In genomic region chr15:102041951-102042350, GRCm38 (mm10) we compare ENCODE assay signal across 17 mouse cellular contexts. TPM values are rescaled to one million over a fixed set of nuclear protein-coding genes. Genes with fewer than 3 reads are reported as not detected.
DNase-seq lines count a peak whose midpoint lies in the region; ATAC-seq and TF ChIP-seq lines count a peak whose summit lies in the region.
"Had no signal": no experiment of that assay in that cellular context is flagged by ENCODE, and none has a peak within 500 bp of the region (broad histone marks: within the 10 kb centered on the region; RNA-seq: fewer than 3 reads in every experiment).

No protein-coding gene starts in this region.

- no peak overlapping the region for H3K4me3 ChIP-seq in kidney, postnatal 0 days (replicated peaks; ENCODE audit: low read depth, low read length)
- H3K4me3 ChIP-seq in limb, embryonic 12.5 days (replicated peaks): peak overlapping the region; percentile 24; the same call in 1 of the 2 replicates
- no peak overlapping the region for H3K4me3 ChIP-seq in stomach, postnatal 0 days (ENCODE audit: low read depth, low read length)
- no peak overlapping the region for H3K4me3 ChIP-seq in midbrain, embryonic 11.5 days (ENCODE audit: low read depth, low read length)
- H3K4me3 ChIP-seq: forebrain, embryonic 10.5 days; hindbrain, embryonic 10.5 days; neural tube, embryonic 13.5 days had no signal

- H3K4me2 ChIP-seq in kidney, postnatal 0 days (ENCODE audit: low read length): peak overlapping the region; percentile 44
- peak overlapping the region; percentile 47 for H3K4me2 ChIP-seq in limb, embryonic 12.5 days
- 0 out of 2 replicates have a peak overlapping the region, but pooled peaks have one; percentile 5 for H3K4me2 ChIP-seq in stomach, postnatal 0 days (replicated peaks; ENCODE audit: low read depth)
- H3K4me2 ChIP-seq in midbrain, embryonic 11.5 days: no peak overlapping the region
- H3K4me2 ChIP-seq: neural tube, embryonic 13.5 days had no signal

- H3K9me3 ChIP-seq in kidney, postnatal 0 days (replicated peaks; ENCODE audit: low read length): no peaks in the 10 kb centered on the region
- H3K9me3 ChIP-seq in limb, embryonic 12.5 days: no peaks in the 10 kb centered on the region
- H3K9me3 ChIP-seq in stomach, postnatal 0 days (ENCODE audit: control insufficient read depth, low read length): no peaks in the 10 kb centered on the region
- no peaks in the 10 kb centered on the region for H3K9me3 ChIP-seq in midbrain, embryonic 11.5 days (ENCODE audit: control insufficient read depth, low read length)
- H3K9me3 ChIP-seq: forebrain, embryonic 10.5 days; hindbrain, embryonic 10.5 days; neural tube, embryonic 13.5 days had no signal

- no peak for ATAC-seq in kidney, postnatal 0 days (replicated peaks; ENCODE audit: low FRiP score, low read depth)
- ATAC-seq in limb, embryonic 12.5 days (ENCODE audit: insufficient number of reproducible peaks, insufficient read depth, low FRiP score, low TSS enrichment, low read depth): no peak
- no peak for ATAC-seq in stomach, postnatal 0 days (ENCODE audit: low FRiP score, low TSS enrichment)
- ATAC-seq in midbrain, embryonic 11.5 days (ENCODE audit: low FRiP score): no peak
- ATAC-seq: hindbrain, postnatal 0 days; liver, postnatal 0 days had no signal

- no peak for TF ChIP-seq EP300 in stomach, postnatal 0 days (optimal IDR thresholded peaks at IDR 0.05)

- TF ChIP-seq CTCF in kidney, postnatal 0 days (IDR thresholded peaks at IDR 0.05; ENCODE audit: low read depth): no peak
- TF ChIP-seq CTCF in stomach, postnatal 0 days (IDR thresholded peaks at IDR 0.05; ENCODE audit: low read depth): no peak

- H3K9ac ChIP-seq in kidney, postnatal 0 days (ENCODE audit: low read depth, low read length): no peak overlapping the region
- H3K9ac ChIP-seq in limb, embryonic 12.5 days (replicated peaks): no peak overlapping the region
- no peak overlapping the region for H3K9ac ChIP-seq in stomach, postnatal 0 days (ENCODE audit: low read length)
- no peak overlapping the region for H3K9ac ChIP-seq in midbrain, embryonic 11.5 days (ENCODE audit: low read length)
- H3K9ac ChIP-seq: liver, postnatal 0 days; neural tube, embryonic 13.5 days had no signal

- 23% methylated on average over 7 of the region's 7 CpGs for WGBS in kidney, postnatal 0 days
- 21% methylated on average over 7 of the region's 7 CpGs for WGBS in limb, embryonic 12.5 days
- WGBS in stomach, postnatal 0 days: 27% methylated on average over 7 of the region's 7 CpGs
- 79% methylated on average over 7 of the region's 7 CpGs for WGBS in midbrain, embryonic 11.5 days

- no peak overlapping the region for H3K27ac ChIP-seq in kidney, postnatal 0 days
- no peak overlapping the region for H3K27ac ChIP-seq in limb, embryonic 12.5 days
- H3K27ac ChIP-seq in stomach, postnatal 0 days (replicated peaks): no peak overlapping the region
- no peak overlapping the region for H3K27ac ChIP-seq in midbrain, embryonic 11.5 days (ENCODE audit: low read depth, low read length)
- H3K27ac ChIP-seq: forebrain, embryonic 10.5 days; hindbrain, embryonic 10.5 days; hindbrain, postnatal 0 days; neural tube, embryonic 13.5 days had no signal

- no peaks in the 10 kb centered on the region for H3K27me3 ChIP-seq in kidney, postnatal 0 days (ENCODE audit: insufficient read depth, low read length)
- peaks cover 10% of the 10 kb centered on the region; the same call in 1 of the 2 replicates for H3K27me3 ChIP-seq in limb, embryonic 12.5 days
- no peaks in the 10 kb centered on the region for H3K27me3 ChIP-seq in stomach, postnatal 0 days (ENCODE audit: control insufficient read depth, insufficient read depth, low read length)
- no peaks in the 10 kb centered on the region for H3K27me3 ChIP-seq in midbrain, embryonic 11.5 days (ENCODE audit: control insufficient read depth, insufficient read depth, low read length)
- H3K27me3 ChIP-seq: neural tube, embryonic 13.5 days had no signal

- DNase-seq in kidney, postnatal 0 days (ENCODE audit: low spot score): no peak
- no peak for DNase-seq in kidney, adult 8-10 months
- peak; percentile 33 for DNase-seq in lung, postnatal 10 days
- DNase-seq in lung, postnatal 14 days: no peak
- DNase-seq in stomach, postnatal 0 days (ENCODE audit: low spot score): no peak
- no peak for DNase-seq in midbrain, embryonic 11.5 days (ENCODE audit: low spot score, missing footprints)
- no peak for DNase-seq in cerebellum, adult 18-20 months
- DNase-seq: cerebellum, adult 8-10 months; liver, postnatal 0 days; right cerebral cortex, adult 18-20 months; spleen, adult 18-20 months; thymus, adult 2 months had no signal

- H3K36me3 ChIP-seq in kidney, postnatal 0 days (ENCODE audit: insufficient read depth, low read length): no peaks in the 10 kb centered on the region
- no peaks in the 10 kb centered on the region for H3K36me3 ChIP-seq in limb, embryonic 12.5 days
- H3K36me3 ChIP-seq in stomach, postnatal 0 days (ENCODE audit: control insufficient read depth, insufficient read depth, low read length): no peaks in the 10 kb centered on the region
- H3K36me3 ChIP-seq in midbrain, embryonic 11.5 days (ENCODE audit: control insufficient read depth, insufficient read depth, low read length): no peaks in the 10 kb centered on the region
- H3K36me3 ChIP-seq: forebrain, embryonic 10.5 days; hindbrain, embryonic 10.5 days; neural tube, embryonic 13.5 days had no signal

- H3K4me1 ChIP-seq in kidney, postnatal 0 days (replicated peaks; ENCODE audit: insufficient read depth, low read length): no peaks in the 10 kb centered on the region
- H3K4me1 ChIP-seq in limb, embryonic 12.5 days (replicated peaks): 0 out of 2 replicates have a peak, but pooled peaks cover 3% of the 10 kb centered on the region
- no peaks in the 10 kb centered on the region for H3K4me1 ChIP-seq in stomach, postnatal 0 days (replicated peaks; ENCODE audit: control insufficient read depth, insufficient read depth)
- H3K4me1 ChIP-seq in midbrain, embryonic 11.5 days (ENCODE audit: control insufficient read depth, insufficient read depth, low read length): no peaks in the 10 kb centered on the region
- H3K4me1 ChIP-seq: forebrain, embryonic 10.5 days; hindbrain, embryonic 10.5 days; neural tube, embryonic 13.5 days had no signal

RNA-seq across cellular contexts. Expression of gene Krt18, which starts 14.0 kb away (rescaled TPM):
- 252 and 256 TPM in 2 replicates for polyA plus RNA-seq in kidney, postnatal 0 days (2015; fragmentation: Nextera tagmentation; extraction: Ambion mirVana)
- polyA plus RNA-seq in limb, embryonic 12.5 days (2016; fragmentation: Nextera tagmentation; extraction: Ambion mirVana): 21.2 and 21.5 TPM in 2 replicates
- 715 and 753 TPM in 2 replicates for polyA plus RNA-seq in stomach, postnatal 0 days (2015; fragmentation: Nextera tagmentation; extraction: Ambion mirVana)
- polyA plus RNA-seq in midbrain, embryonic 11.5 days (2014; fragmentation: Nextera tagmentation; extraction: Ambion mirVana): 5.0 and 5.6 TPM in 2 replicates

RNA-seq across cellular contexts. Expression of gene Eif4b, which starts 31.6 kb away (rescaled TPM):
- polyA plus RNA-seq in kidney, postnatal 0 days (2015; fragmentation: Nextera tagmentation; extraction: Ambion mirVana): 96.1 and 102 TPM in 2 replicates
- 121 and 124 TPM in 2 replicates for polyA plus RNA-seq in limb, embryonic 12.5 days (2016; fragmentation: Nextera tagmentation; extraction: Ambion mirVana)
- 46.5 and 48.4 TPM in 2 replicates for polyA plus RNA-seq in stomach, postnatal 0 days (2015; fragmentation: Nextera tagmentation; extraction: Ambion mirVana)
- polyA plus RNA-seq in midbrain, embryonic 11.5 days (2014; fragmentation: Nextera tagmentation; extraction: Ambion mirVana): 106 and 107 TPM in 2 replicates

RNA-seq across cellular contexts. Expression of gene Krt8, which starts 37.7 kb away (rescaled TPM):
- polyA plus RNA-seq in kidney, postnatal 0 days (2015; fragmentation: Nextera tagmentation; extraction: Ambion mirVana): 305 and 333 TPM in 2 replicates
- 10.3 and 11.3 TPM in 2 replicates for polyA plus RNA-seq in limb, embryonic 12.5 days (2016; fragmentation: Nextera tagmentation; extraction: Ambion mirVana)
- polyA plus RNA-seq in stomach, postnatal 0 days (2015; fragmentation: Nextera tagmentation; extraction: Ambion mirVana): 1,902 and 1,960 TPM in 2 replicates
- 9.2 and 10.2 TPM in 2 replicates for polyA plus RNA-seq in midbrain, embryonic 11.5 days (2014; fragmentation: Nextera tagmentation; extraction: Ambion mirVana)

RNA-seq across cellular contexts. Expression of gene Tns2, which starts 58.3 kb away (rescaled TPM):
- polyA plus RNA-seq in kidney, postnatal 0 days (2015; fragmentation: Nextera tagmentation; extraction: Ambion mirVana): 34.4 and 35.8 TPM in 2 replicates
- 16.6 and 22.6 TPM in 2 replicates for polyA plus RNA-seq in limb, embryonic 12.5 days (2016; fragmentation: Nextera tagmentation; extraction: Ambion mirVana)
- polyA plus RNA-seq in stomach, postnatal 0 days (2015; fragmentation: Nextera tagmentation; extraction: Ambion mirVana): 11.9 and 15.5 TPM in 2 replicates
- polyA plus RNA-seq in midbrain, embryonic 11.5 days (2014; fragmentation: Nextera tagmentation; extraction: Ambion mirVana): 7.5 TPM in 2 replicates

Comparison
In these comparisons a context has a peak if more than half of its experiments do, and no peak if none do; other contexts are left out.
1. RNA of gene Krt18, which starts 14.0 kb away (polyA plus RNA-seq): 715 to 753 TPM in stomach, postnatal 0 days and 252 to 256 TPM in kidney, postnatal 0 days; 21.2 to 21.5 TPM in limb, embryonic 12.5 days and 5.0 to 5.6 TPM in midbrain, embryonic 11.5 days; every median in the first group is over 10 times any median in the second.
2. RNA of gene Krt8, which starts 37.7 kb away (polyA plus RNA-seq): 1,902 to 1,960 TPM in stomach, postnatal 0 days and 305 to 333 TPM in kidney, postnatal 0 days; 10.3 to 11.3 TPM in limb, embryonic 12.5 days and 9.2 to 10.2 TPM in midbrain, embryonic 11.5 days; every median in the first group is over 10 times any median in the second.